Mouse (Mus musculus) myocyte (in vitro differentiated cells): Measurements from ENCODE around the gene Mettl14. TPM values are rescaled to one million over a fixed set of nuclear protein-coding genes. Genes with fewer than 3 reads are reported as not detected.

ENCODE experiments used
- H3K27me3 ChIP-seq: one replicate; pipeline ENCODE4 v1.6.1; 2011; ENCODE audit not compliant: control insufficient read depth, insufficient read depth, insufficient read length
- H3K36me3 ChIP-seq: one replicate; pipeline ENCODE4 v1.6.1; 2011; ENCODE audit not compliant: control insufficient read depth, insufficient read depth
- H3K4me2 ChIP-seq: one replicate; pipeline ENCODE4 v1.6.1; 2011; ENCODE audit warnings: low read depth, control low read depth
- H3K4me3 ChIP-seq: one replicate; pipeline ENCODE4 v1.5.1; 2011; ENCODE audit warnings: mild to moderate bottlenecking, control low read depth, moderate library complexity
- H3K79me2 ChIP-seq: one replicate; pipeline ENCODE4 v1.6.1; 2011; ENCODE audit not compliant: control insufficient read depth, insufficient read depth
- H3ac ChIP-seq: one replicate; pipeline ENCODE4 v1.6.1; 2011; ENCODE audit not compliant: control insufficient read depth, insufficient read length
- CEBPB ChIP-seq: IDR thresholded peaks from 2 replicates; pipeline ENCODE4 v1.6.1; 2011; ENCODE audit warnings: mild to moderate bottlenecking, moderate library complexity; ENCODE audit not compliant: poor library complexity, insufficient read depth, severe bottlenecking
- E2F4 ChIP-seq: IDR thresholded peaks from one replicate; pipeline ENCODE4 v1.6.1; 2011; ENCODE audit warnings: mild to moderate bottlenecking, control low read depth, moderate library complexity; ENCODE audit not compliant: insufficient read depth
- MAX ChIP-seq: IDR thresholded peaks from one replicate; pipeline ENCODE4 v1.6.1; 2011; ENCODE audit warnings: low read depth, mild to moderate bottlenecking, control low read depth
- MYOD1 ChIP-seq, 3 experiments: IDR thresholded peaks; one replicate each; pipeline ENCODE4 v1.6.1; 2011; ENCODE audit warnings: control low read depth in 2 of 3, low read depth in 2 of 3, mild to moderate bottlenecking in 2 of 3, moderate library complexity in 1 of 3; ENCODE audit not compliant: insufficient read length in 2 of 3, control insufficient read depth in 1 of 3
- MYOG ChIP-seq, 3 experiments: IDR thresholded peaks; one replicate each; pipeline ENCODE4 v1.6.1; 2011; ENCODE audit warnings: control low read depth in 2 of 3, low read depth in 2 of 3, mild to moderate bottlenecking in 2 of 3; ENCODE audit not compliant: insufficient read length in 2 of 3, control insufficient read depth in 1 of 3, insufficient read depth in 1 of 3
- POLR2A ChIP-seq: IDR thresholded peaks from one replicate; pipeline ENCODE4 v1.6.1; 2011; ENCODE audit warnings: low read depth, mild to moderate bottlenecking, control low read depth, moderate library complexity; ENCODE audit not compliant: insufficient read length
- POLR2AphosphoS2 ChIP-seq: IDR thresholded peaks from one replicate; pipeline ENCODE4 v1.6.1; 2011; ENCODE audit warnings: low read depth, control low read depth; ENCODE audit not compliant: insufficient read length
- REST ChIP-seq: IDR thresholded peaks from one replicate; pipeline ENCODE4 v1.6.1; 2011; ENCODE audit warnings: mild to moderate bottlenecking, control low read depth, moderate library complexity; ENCODE audit not compliant: insufficient read depth, insufficient read length
- SRF ChIP-seq: IDR thresholded peaks from one replicate; pipeline ENCODE4 v1.6.1; 2011; ENCODE audit warnings: low read depth; ENCODE audit not compliant: control insufficient read depth, insufficient read length
- TCF12 ChIP-seq: IDR thresholded peaks from one replicate; pipeline ENCODE4 v1.6.1; 2011; ENCODE audit warnings: mild to moderate bottlenecking, control low read depth; ENCODE audit not compliant: poor library complexity, insufficient read depth, severe bottlenecking
- TCF3 ChIP-seq: IDR thresholded peaks from one replicate; pipeline ENCODE4 v1.6.1; 2011; ENCODE audit warnings: low read depth, control low read depth; ENCODE audit not compliant: insufficient read length
- USF1 ChIP-seq: IDR thresholded peaks from one replicate; pipeline ENCODE4 v1.6.1; 2011; ENCODE audit warnings: low read depth, mild to moderate bottlenecking, control low read depth, moderate library complexity
- polyA plus RNA-seq: library from polyadenylated mRNA; unstranded; fragments of >200 nt; fragmentation: generic; extraction: Trizol; gene quantifications from one replicate; pipeline ENCODE4 v1.2.1, GENCODE M21; 2012; ENCODE audit warnings: missing spikeins

Mettl14 gene
- polyA plus RNA-seq, 1 experiment: 5.2 TPM

- no peaks in the 10 kb centered on the region for H3K27me3 ChIP-seq
- H3K4me3 ChIP-seq: no peak overlapping the region
- H3ac ChIP-seq: no peak overlapping the region
- no peak overlapping the region for H3K4me2 ChIP-seq
- H3K79me2 ChIP-seq: no peaks in the 10 kb centered on the region
- TF ChIP-seq REST (no peak), POLR2A (no peak), USF1 (no peak), POLR2AphosphoS2 (no peak), TCF12 (no peak), TCF3 (no peak), MYOD1 (IDR thresholded peaks at IDR 0.05; ENCODE audit: control insufficient read depth in 1 of 3, insufficient read length in 2 of 3, low read depth in 2 of 3) (no peak), MAX (no peak), SRF (no peak), CEBPB (no peak), MYOG (IDR thresholded peaks at IDR 0.05; ENCODE audit: control insufficient read depth in 1 of 3, insufficient read depth in 1 of 3, insufficient read length in 2 of 3, low read depth in 2 of 3) (no peak), E2F4 (no peak)
- H3K36me3 ChIP-seq: no peaks in the 10 kb centered on the region
Measured at GRCm38 (mm10) chr3:123428005-123428404, 42.1 kb upstream of the Mettl14 start.

GRCm38 (mm10) chr3:123425647-123426046 is 39.7 kb upstream of the Mettl14 start:
- H3ac ChIP-seq: no peak overlapping the region
- no peaks in the 10 kb centered on the region for H3K27me3 ChIP-seq
- no peaks in the 10 kb centered on the region for H3K79me2 ChIP-seq
- no peaks in the 10 kb centered on the region for H3K36me3 ChIP-seq
- no peak overlapping the region for H3K4me2 ChIP-seq
- TF ChIP-seq POLR2A (no peak), SRF (no peak), TCF3 (no peak), TCF12 (no peak), E2F4 (no peak), USF1 (no peak), CEBPB (no peak)
- no peak overlapping the region for H3K4me3 ChIP-seq

- Histone ChIP-seq H3K27me3 (no peaks in the 10 kb centered on the region), H3K36me3 (no peaks in the 10 kb centered on the region), H3K79me2 (no peaks in the 10 kb centered on the region), H3K4me3 (no peak overlapping the region), H3ac (no peak overlapping the region), H3K4me2 (no peak overlapping the region)
- TF ChIP-seq USF1: no peak
- TF ChIP-seq MAX: no peak
- no peak for TF ChIP-seq E2F4
- TF ChIP-seq SRF: no peak
- no peak for TF ChIP-seq MYOG (IDR thresholded peaks at IDR 0.05; ENCODE audit: control insufficient read depth in 1 of 3, insufficient read depth in 1 of 3, insufficient read length in 2 of 3, low read depth in 2 of 3)
- no peak for TF ChIP-seq TCF3
- TF ChIP-seq TCF12: no peak
- no peak for TF ChIP-seq POLR2A
- no peak for TF ChIP-seq MYOD1 (IDR thresholded peaks at IDR 0.05; ENCODE audit: control insufficient read depth in 1 of 3, insufficient read length in 2 of 3, low read depth in 2 of 3)
- no peak for TF ChIP-seq POLR2AphosphoS2
- no peak for TF ChIP-seq CEBPB
- TF ChIP-seq REST: no peak
Measured at GRCm38 (mm10) chr3:123413173-123413572, 27.3 kb upstream of the Mettl14 start.

GRCm38 (mm10) chr3:123411821-123412578 is 26.1 kb upstream of the Mettl14 start:
- no peaks in the 10 kb centered on the region for H3K27me3 ChIP-seq
- no peak overlapping the region for H3K4me3 ChIP-seq
- no peak overlapping the region for H3K4me2 ChIP-seq
- H3K36me3 ChIP-seq: no peaks in the 10 kb centered on the region
- H3ac ChIP-seq: no peak overlapping the region
- H3K79me2 ChIP-seq: no peaks in the 10 kb centered on the region
- TF ChIP-seq CEBPB (no peak), MYOD1 (IDR thresholded peaks at IDR 0.05; ENCODE audit: control insufficient read depth in 1 of 3, insufficient read length in 2 of 3, low read depth in 2 of 3) (no peak), TCF3 (no peak), POLR2A (no peak), MYOG (IDR thresholded peaks at IDR 0.05; ENCODE audit: control insufficient read depth in 1 of 3, insufficient read depth in 1 of 3, insufficient read length in 2 of 3, low read depth in 2 of 3) (no peak), TCF12 (no peak), REST (no peak)

GRCm38 (mm10) chr3:123404945-123405344 is 19.0 kb upstream of the Mettl14 start:
- Histone ChIP-seq H3K4me3 (no peak overlapping the region), H3K4me2 (no peak overlapping the region), H3K36me3 (no peaks in the 10 kb centered on the region), H3ac (no peak overlapping the region), H3K27me3 (peaks cover 8% of the 10 kb centered on the region), H3K79me2 (no peaks in the 10 kb centered on the region)
- no peak for TF ChIP-seq TCF12
- TF ChIP-seq POLR2AphosphoS2: no peak
- no peak for TF ChIP-seq REST
- TF ChIP-seq E2F4: no peak
- no peak for TF ChIP-seq POLR2A
- TF ChIP-seq MYOG (IDR thresholded peaks at IDR 0.05; ENCODE audit: control insufficient read depth in 1 of 3, insufficient read depth in 1 of 3, insufficient read length in 2 of 3, low read depth in 2 of 3): no peak
- TF ChIP-seq SRF: no peak
- TF ChIP-seq MAX: no peak
- no peak for TF ChIP-seq CEBPB
- TF ChIP-seq TCF3: no peak
- TF ChIP-seq USF1: no peak
- no peak for TF ChIP-seq MYOD1 (IDR thresholded peaks at IDR 0.05; ENCODE audit: control insufficient read depth in 1 of 3, insufficient read length in 2 of 3, low read depth in 2 of 3)
